Mouse (Mus musculus): Measurements from ENCODE around the gene Sec24b.

DNA sequence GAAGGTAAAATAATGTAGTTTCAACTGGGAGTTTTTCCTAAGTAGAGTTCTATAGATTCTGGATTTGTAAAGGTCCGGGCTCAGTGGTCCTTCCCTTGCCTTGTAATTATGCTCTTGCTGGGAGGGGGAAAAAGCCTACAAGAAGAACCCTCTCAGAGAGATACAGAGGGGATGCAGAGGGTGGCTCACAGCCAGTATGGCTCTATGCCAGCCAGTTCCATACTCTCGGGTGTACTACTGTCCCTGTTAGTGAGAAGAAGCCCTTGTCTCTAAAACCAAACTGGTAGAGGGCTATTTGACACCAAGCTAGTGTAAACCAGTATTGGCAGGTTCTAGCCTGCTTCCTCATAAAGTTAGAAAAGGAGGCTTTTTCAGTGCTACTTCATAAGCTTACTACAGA is 22.0 kb upstream of the Sec24b start:
- no peak for TF ChIP-seq CTCF (IDR thresholded peaks at IDR 0.05 in 2 of 3, conservative IDR thresholded peaks at IDR 0.05 in 1 of 3; ENCODE audit: control insufficient read depth in 1 of 3, insufficient read depth in 1 of 3, low read depth in 2 of 3, low read length in 3 of 3, poor library complexity in 1 of 3, severe bottlenecking in 1 of 3)
- no peak for TF ChIP-seq POLR2A (IDR thresholded peaks at IDR 0.05; ENCODE audit: control insufficient read depth in 1 of 2, insufficient read depth in 1 of 2, low read depth in 1 of 2, low read length in 2 of 2, poor library complexity in 1 of 2)
